Mouse (Mus musculus) lung, postnatal 0 days (tissue): Measurements from ENCODE around the gene Smarcd3.

Experiments
- CTCF ChIP-seq: IDR thresholded peaks from 2 replicates; pipeline ENCODE4 v1.5.1; 2016; ENCODE audit warnings: antibody characterized with exemption, mild to moderate bottlenecking
- EP300 ChIP-seq: IDR thresholded peaks from 2 replicates; pipeline ENCODE4 v1.6.1; 2016; ENCODE audit warnings: antibody characterized with exemption, mild to moderate bottlenecking, control low read depth

- no peak; the same call in 1 of the 2 replicates for TF ChIP-seq CTCF
- TF ChIP-seq EP300 = no peak
Observed at GRCm38 (mm10) chr5:24601071-24601835, 23.0 kb downstream of the Smarcd3 start.
